Mouse (Mus musculus) heart, embryonic 13.5 days (tissue): Measurements from ENCODE around the gene Epop. TPM values are rescaled to one million over a fixed set of nuclear protein-coding genes. Genes with fewer than 3 reads are reported as not detected.

Source experiments
- ATAC-seq: fragments of 200-750 bp; cut with Nextera tagmentation; 2 replicates; pipeline ENCODE4 v1.8.0; 2017; ENCODE audit warnings: moderate TSS enrichment; ENCODE audit not compliant: insufficient number of reproducible peaks, low FRiP score, low TSS enrichment; ENCODE audit errors: extremely low read depth
- H3K27ac ChIP-seq: fragments of 300-500 bp; sonication (generic); replicated peaks from 2 replicates; pipeline ENCODE4 v1.5.1; 2015; ENCODE audit warnings: moderate library complexity, mild to moderate bottlenecking, inconsistent platforms
- H3K27me3 ChIP-seq: fragments of 300-500 bp; sonication (generic); replicated peaks from 2 replicates; pipeline ENCODE4 v1.6.1; 2015; ENCODE audit warnings: mild to moderate bottlenecking, inconsistent platforms
- H3K36me3 ChIP-seq: fragments of 300-500 bp; sonication (generic); 2 replicates; pipeline ENCODE4 v1.6.1; 2015; ENCODE audit warnings: mild to moderate bottlenecking, inconsistent platforms
- H3K4me1 ChIP-seq: fragments of 300-500 bp; sonication (generic); 2 replicates; pipeline ENCODE4 v1.6.1; 2015; ENCODE audit warnings: inconsistent platforms
- H3K4me2 ChIP-seq: fragments of 300-500 bp; sonication (generic); 2 replicates; pipeline ENCODE4 v1.6.1; 2015; ENCODE audit warnings: inconsistent platforms, mild to moderate bottlenecking, moderate library complexity
- H3K4me3 ChIP-seq: fragments of 300-500 bp; sonication (generic); 2 replicates; pipeline ENCODE4 v1.5.1; 2015; ENCODE audit warnings: moderate library complexity, mild to moderate bottlenecking, inconsistent platforms
- H3K9ac ChIP-seq: fragments of 300-500 bp; sonication (generic); 2 replicates; pipeline ENCODE4 v1.6.1; 2015; ENCODE audit warnings: inconsistent platforms, mild to moderate bottlenecking, moderate library complexity
- H3K9me3 ChIP-seq: fragments of 300-500 bp; sonication (generic); 2 replicates; pipeline ENCODE4 v1.6.1; 2016; ENCODE audit warnings: inconsistent platforms
- WGBS: fragments of 180-500 bp; shearing (Covaris S2); methylation state at CpG from one replicate; pipeline ENCODE4 v1.1.7; 2015; ENCODE audit warnings: mixed read lengths; 5-methylcytosine and 5-hydroxymethylcytosine counted together
- polyA plus RNA-seq: library from polyadenylated mRNA; unstranded; fragments of >200 nt; fragmentation: Nextera tagmentation; extraction: Ambion mirVana; gene quantifications from 2 replicates; pipeline ENCODE4 v1.2.1, GENCODE M21; 2015

Gene Epop
- 1.1 and 1.4 TPM in 2 replicates for polyA plus RNA-seq

DNA sequence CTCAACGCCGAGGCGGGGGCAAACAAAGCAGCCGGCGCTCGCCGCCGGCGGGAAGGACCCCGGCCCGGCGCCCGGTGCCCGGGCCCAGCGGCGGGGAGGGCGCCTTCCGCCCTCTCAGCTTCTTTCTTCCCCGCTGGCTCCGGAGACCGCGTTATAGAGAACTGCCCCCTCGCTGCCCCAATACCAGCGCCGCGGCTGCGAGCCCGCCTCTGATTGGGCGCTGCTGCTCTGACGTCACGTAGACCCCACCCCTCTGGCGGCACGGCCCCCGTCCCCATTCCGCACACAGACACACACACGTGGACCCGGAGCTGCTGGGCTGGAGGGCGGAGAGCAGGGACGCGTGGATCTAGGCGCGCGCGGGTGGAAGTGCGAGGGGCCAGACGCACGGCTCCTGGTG, at the start of gene Epop:
Gene Epop, minus strand, starts transcription at position 127 of the 400 bp plus-strand sequence.
- Histone ChIP-seq H3K27ac (no peak within 1 kb of the TSS), H3K27me3 (peaks cover 78% of the 10 kb centered on the region), H3K9me3 (no peaks in the 10 kb centered on the region), H3K4me3 (peak within 1 kb of the TSS; percentile 69), H3K4me2 (peak within 1 kb of the TSS; percentile 90), H3K36me3 (no peaks in the 10 kb centered on the region), H3K9ac (peak within 1 kb of the TSS; percentile 87), H3K4me1 (peaks cover 34% of the 10 kb centered on the region)
- ATAC-seq, result peak; percentile 76
- WGBS, result under 1% methylated on average over 46 of the region's 47 CpGs

DNA sequence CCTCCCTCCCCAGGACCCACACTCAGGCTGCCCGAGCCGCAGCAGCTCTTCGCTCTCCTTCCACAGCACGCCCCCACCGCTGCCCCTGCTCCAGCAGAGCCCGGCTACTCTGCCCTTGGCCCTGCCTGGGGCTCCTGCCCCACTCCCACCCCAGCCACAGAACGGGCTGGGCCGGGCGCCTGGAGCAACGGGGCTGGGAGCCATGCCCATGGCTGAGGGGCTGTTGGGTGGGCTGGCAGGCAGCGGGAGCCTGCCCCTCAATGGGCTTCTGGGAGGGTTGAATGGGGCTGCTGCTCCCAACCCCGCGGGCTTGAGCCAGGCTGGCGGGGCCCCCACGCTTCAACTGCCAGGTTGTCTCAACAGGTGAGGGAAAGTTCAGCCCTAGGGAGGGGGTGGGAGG, 48.8 kb upstream of the Epop start:
- H3K27ac ChIP-seq, result no peak overlapping the region
- H3K4me3 ChIP-seq, result no peak overlapping the region
- no peaks in the 10 kb centered on the region for H3K27me3 ChIP-seq
- H3K36me3 ChIP-seq, result peaks cover 98% of the 10 kb centered on the region
- 91% methylated on average over 15 of the region's 15 CpGs for WGBS
- H3K9ac ChIP-seq, result peak overlapping the region; percentile 37; the same call in 1 of the 2 replicates
- H3K9me3 ChIP-seq, result no peaks in the 10 kb centered on the region
- ATAC-seq, result no peak
- H3K4me1 ChIP-seq, result peaks cover 32% of the 10 kb centered on the region
- H3K4me2 ChIP-seq, result no peak overlapping the region

- Histone ChIP-seq H3K4me1 (peaks cover 32% of the 10 kb centered on the region), H3K27me3 (no peaks in the 10 kb centered on the region), H3K27ac (no peak overlapping the region), H3K9me3 (no peaks in the 10 kb centered on the region), H3K4me2 (no peak overlapping the region), H3K36me3 (peaks cover 99% of the 10 kb centered on the region), H3K4me3 (no peak overlapping the region), H3K9ac (peak overlapping the region; percentile 37; the same call in 1 of the 2 replicates)
- no peak for ATAC-seq
- WGBS, result 70% methylated on average over 8 of the region's 8 CpGs
These were observed 48.3 kb upstream of the Epop start for GRCm38 (mm10) chr11:97677842-97678241.

GRCm38 (mm10) chr11:97677381-97677780, 47.9 kb upstream of the Epop start:
- Histone ChIP-seq H3K4me1 (peaks cover 30% of the 10 kb centered on the region), H3K27me3 (no peaks in the 10 kb centered on the region), H3K27ac (no peak overlapping the region), H3K36me3 (peaks cover 99% of the 10 kb centered on the region), H3K4me3 (no peak overlapping the region), H3K9ac (no peak overlapping the region), H3K4me2 (no peak overlapping the region), H3K9me3 (no peaks in the 10 kb centered on the region)
- WGBS, result 77% methylated on average over 15 of the region's 15 CpGs
- ATAC-seq, result no peak

DNA sequence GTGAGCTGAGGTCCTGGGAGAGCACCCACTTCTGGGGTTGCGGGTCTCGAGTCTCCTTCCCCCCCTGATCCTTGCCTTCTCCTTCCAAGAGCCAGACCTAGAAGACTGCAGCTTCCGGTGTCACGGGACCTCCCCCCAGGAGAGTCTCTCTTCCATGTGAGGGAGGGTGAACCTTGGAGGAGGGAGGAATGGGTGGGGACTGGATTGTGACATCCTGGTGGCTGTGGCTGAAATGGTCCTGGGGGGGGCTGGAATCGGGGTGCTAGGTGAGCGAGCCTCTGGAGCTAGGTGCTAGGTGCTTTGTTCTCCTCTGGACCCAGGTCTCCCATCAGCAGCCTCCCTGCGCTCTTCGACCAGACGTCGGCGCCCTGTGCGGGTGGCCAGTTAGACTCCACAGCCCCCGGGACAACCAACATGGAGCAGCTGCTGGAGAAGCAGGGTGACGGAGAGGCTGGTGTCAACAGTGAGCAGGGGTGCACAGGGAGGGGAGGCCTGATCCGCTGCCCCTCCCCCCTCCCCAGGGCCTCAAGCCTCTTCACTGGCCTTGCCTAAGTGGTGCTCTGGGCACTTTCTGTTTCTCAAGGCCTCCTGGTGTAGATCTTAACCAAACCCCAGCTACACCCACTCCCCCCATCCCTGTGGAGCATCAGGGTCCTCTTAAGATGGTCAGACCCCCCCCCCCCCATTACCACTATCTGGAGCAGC, 46.7 kb upstream of the Epop start:
- Histone ChIP-seq H3K4me1 (peaks cover 21% of the 10 kb centered on the region), H3K4me3 (no peak overlapping the region), H3K9ac (0 out of 2 replicates have a peak overlapping the region, but pooled peaks have one; percentile 3), H3K9me3 (no peaks in the 10 kb centered on the region), H3K4me2 (no peak overlapping the region), H3K36me3 (peaks cover 99% of the 10 kb centered on the region), H3K27ac (no peak overlapping the region), H3K27me3 (no peaks in the 10 kb centered on the region)
- ATAC-seq, result no peak
- 70% methylated on average over 15 of the region's 15 CpGs for WGBS

- Histone ChIP-seq H3K9me3 (no peaks in the 10 kb centered on the region), H3K36me3 (peaks cover 98% of the 10 kb centered on the region), H3K27ac (no peak overlapping the region), H3K4me3 (no peak overlapping the region), H3K27me3 (no peaks in the 10 kb centered on the region), H3K9ac (no peak overlapping the region), H3K4me1 (peaks cover 39% of the 10 kb centered on the region), H3K4me2 (no peak overlapping the region)
- ATAC-seq, result no peak
- WGBS, result 86% methylated on average over 11 of the region's 11 CpGs
These were observed 43.6 kb upstream of the Epop start for GRCm38 (mm10) chr11:97673148-97673547.

DNA sequence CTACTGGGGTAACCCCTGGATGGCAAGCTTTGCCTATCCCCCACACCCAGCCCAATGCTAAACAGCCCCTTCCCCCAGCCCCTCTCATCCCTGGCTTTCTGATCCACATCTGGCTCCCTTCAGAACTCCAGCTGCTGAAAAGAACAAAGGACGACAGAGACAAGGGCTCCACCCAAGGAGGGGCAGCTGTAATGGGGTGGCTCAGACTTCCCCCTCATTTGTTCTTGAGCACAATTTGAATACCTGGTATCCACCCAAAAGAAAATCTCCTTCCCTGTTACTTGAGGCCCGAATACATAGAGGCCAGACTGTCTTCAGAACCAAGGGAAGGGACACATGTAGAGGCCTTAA, 41.6 kb upstream of the Epop start:
- 0 out of 2 replicates have a peak overlapping the region, but pooled peaks have one; percentile 76 for H3K9ac ChIP-seq

GRCm38 (mm10) chr11:97670234-97671176, 41.0 kb upstream of the Epop start:
- Histone ChIP-seq H3K4me3 (peak overlapping the region; percentile 33), H3K27ac (peak overlapping the region; percentile 94), H3K27me3 (no peaks in the 10 kb centered on the region), H3K9ac (peak overlapping the region; percentile 76), H3K9me3 (no peaks in the 10 kb centered on the region), H3K36me3 (peaks cover 98% of the 10 kb centered on the region), H3K4me2 (peak overlapping the region; percentile 70), H3K4me1 (peaks cover 37% of the 10 kb centered on the region)
- no peak; the same call in 1 of the 2 replicates for ATAC-seq
- 21% methylated on average over 13 of the region's 13 CpGs for WGBS

More for the DNA sequence above, 41.6 kb upstream of the Epop start:
- H3K27me3 ChIP-seq, result no peaks in the 10 kb centered on the region
- no peak overlapping the region for H3K27ac ChIP-seq
- WGBS, result 68% methylated on average over 2 of the region's 2 CpGs
- H3K4me1 ChIP-seq, result peaks cover 40% of the 10 kb centered on the region
- H3K9me3 ChIP-seq, result no peaks in the 10 kb centered on the region
- H3K4me3 ChIP-seq, result no peak overlapping the region
- H3K36me3 ChIP-seq, result peaks cover 98% of the 10 kb centered on the region
- no peak for ATAC-seq
- no peak overlapping the region for H3K4me2 ChIP-seq

GRCm38 (mm10) chr11:97669829-97670228, 40.3 kb upstream of the Epop start:
- ATAC-seq, result peak; percentile 38; the same call in 1 of the 2 replicates
- Histone ChIP-seq H3K27ac (peak overlapping the region; percentile 94), H3K4me2 (peak overlapping the region; percentile 70), H3K36me3 (peaks cover 95% of the 10 kb centered on the region), H3K9ac (peak overlapping the region; percentile 76), H3K9me3 (no peaks in the 10 kb centered on the region), H3K4me3 (peak overlapping the region; percentile 33), H3K27me3 (no peaks in the 10 kb centered on the region), H3K4me1 (peaks cover 44% of the 10 kb centered on the region)
- WGBS, result 5% methylated on average over 6 of the region's 6 CpGs

DNA sequence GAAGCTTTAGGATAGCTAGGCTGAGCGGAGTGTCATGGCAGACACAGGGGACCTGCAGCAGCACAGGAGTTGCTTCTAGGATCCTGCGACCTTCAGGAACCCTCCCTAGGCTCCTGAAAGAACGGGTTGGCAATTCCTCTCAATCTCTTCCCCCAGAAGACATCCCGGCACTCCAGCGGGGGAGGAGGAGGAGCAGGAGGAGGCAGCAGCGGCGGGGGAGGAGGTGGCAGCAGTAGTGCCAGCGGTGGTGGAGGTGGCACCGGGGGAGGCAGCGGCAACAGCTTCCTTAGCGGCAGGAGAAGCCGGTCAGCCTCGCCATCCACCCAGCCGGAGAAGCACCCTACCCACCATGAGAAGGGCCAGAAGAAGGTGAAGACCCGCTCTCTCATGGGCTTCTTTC, 39.8 kb upstream of the Epop start:
- Histone ChIP-seq H3K9ac (peak overlapping the region; percentile 76), H3K27me3 (no peaks in the 10 kb centered on the region), H3K4me3 (peak overlapping the region; percentile 11; the same call in 1 of the 2 replicates), H3K9me3 (no peaks in the 10 kb centered on the region), H3K4me2 (peak overlapping the region; percentile 70), H3K36me3 (peaks cover 89% of the 10 kb centered on the region), H3K27ac (peak overlapping the region; percentile 94), H3K4me1 (peaks cover 50% of the 10 kb centered on the region)
- WGBS, result 35% methylated on average over 15 of the region's 15 CpGs
- no peak for ATAC-seq

- 86% methylated on average over 7 of the region's 7 CpGs for WGBS
- no peak overlapping the region for H3K27ac ChIP-seq
- H3K4me3 ChIP-seq, result no peak overlapping the region
- no peaks in the 10 kb centered on the region for H3K9me3 ChIP-seq
- peaks cover 78% of the 10 kb centered on the region for H3K36me3 ChIP-seq
- H3K9ac ChIP-seq, result peak overlapping the region; percentile 76
- no peak for ATAC-seq
- H3K27me3 ChIP-seq, result no peaks in the 10 kb centered on the region
- no peak overlapping the region for H3K4me2 ChIP-seq
- peaks cover 52% of the 10 kb centered on the region for H3K4me1 ChIP-seq
These were observed 38.7 kb upstream of the Epop start for GRCm38 (mm10) chr11:97668160-97668559.
